Mouse (Mus musculus) heart, embryonic 15.5 days (tissue): ENCODE results near the gene Stk33. TPM values are rescaled to one million over a fixed set of nuclear protein-coding genes. Genes with fewer than 3 reads are reported as not detected.

Experiments
- ATAC-seq: fragments of 200-750 bp; cut with Nextera tagmentation; replicated peaks from 2 replicates; pipeline ENCODE4 v1.8.0; 2017; ENCODE audit warnings: low read depth, moderate TSS enrichment; ENCODE audit not compliant: insufficient number of reproducible peaks, insufficient read depth, low FRiP score
- H3K27ac ChIP-seq: fragments of 300-500 bp; sonication (generic); 2 replicates; pipeline ENCODE4 v1.5.1; 2015; ENCODE audit warnings: mild to moderate bottlenecking, inconsistent platforms
- H3K27me3 ChIP-seq: fragments of 300-500 bp; sonication (generic); 2 replicates; pipeline ENCODE4 v1.6.1; 2015; ENCODE audit warnings: inconsistent platforms
- H3K36me3 ChIP-seq: fragments of 300-500 bp; sonication (generic); 2 replicates; pipeline ENCODE4 v1.6.1; 2015; ENCODE audit warnings: mild to moderate bottlenecking, inconsistent platforms
- H3K4me1 ChIP-seq: fragments of 300-500 bp; sonication (generic); replicated peaks from 2 replicates; pipeline ENCODE4 v1.6.1; 2015; ENCODE audit warnings: inconsistent platforms
- H3K4me2 ChIP-seq: fragments of 300-500 bp; sonication (generic); 2 replicates; pipeline ENCODE4 v1.6.1; 2015; ENCODE audit warnings: inconsistent platforms, mild to moderate bottlenecking, moderate library complexity
- H3K4me3 ChIP-seq: fragments of 300-500 bp; sonication (generic); 2 replicates; pipeline ENCODE4 v1.5.1; 2015; ENCODE audit warnings: mild to moderate bottlenecking, inconsistent platforms
- H3K9ac ChIP-seq: fragments of 300-500 bp; sonication (generic); 2 replicates; pipeline ENCODE4 v1.6.1; 2015; ENCODE audit warnings: mild to moderate bottlenecking, inconsistent platforms
- H3K9me3 ChIP-seq: fragments of 300-500 bp; sonication (generic); replicated peaks from 2 replicates; pipeline ENCODE4 v1.6.1; 2016; ENCODE audit warnings: inconsistent platforms
- WGBS: fragments of 180-500 bp; shearing (Covaris S2); methylation state at CpG from one replicate; pipeline ENCODE4 v1.1.7; 2015; ENCODE audit warnings: mixed read lengths; 5-methylcytosine and 5-hydroxymethylcytosine counted together
- polyA plus RNA-seq: library from polyadenylated mRNA; unstranded; fragments of >200 nt; fragmentation: Nextera tagmentation; extraction: Ambion mirVana; gene quantifications from 2 replicates; pipeline ENCODE4 v1.2.1, GENCODE M21; 2015

Gene Stk33
- polyA plus RNA-seq, 1 experiment from 2014 or later = 0.18 TPM

GRCm38 (mm10) chr7:109282106-109282505, 156.8 kb downstream of the Stk33 start:
- no peak for ATAC-seq
- Histone ChIP-seq H3K9me3 (no peaks in the 10 kb centered on the region), H3K27ac (no peak overlapping the region), H3K4me3 (no peak overlapping the region), H3K4me2 (no peak overlapping the region), H3K27me3 (no peaks in the 10 kb centered on the region), H3K9ac (no peak overlapping the region), H3K4me1 (no peaks in the 10 kb centered on the region), H3K36me3 (no peaks in the 10 kb centered on the region)
- 87% methylated on average over 4 of the region's 4 CpGs for WGBS

- peaks cover 6% of the 10 kb centered on the region for H3K27me3 ChIP-seq
- H3K9me3 ChIP-seq = no peaks in the 10 kb centered on the region
- H3K9ac ChIP-seq = no peak overlapping the region
- no peak overlapping the region for H3K27ac ChIP-seq
- no peak overlapping the region for H3K4me3 ChIP-seq
- no peaks in the 10 kb centered on the region for H3K36me3 ChIP-seq
- ATAC-seq = 0 out of 2 replicates have a peak, but pooled peaks have one; percentile 11
- H3K4me1 ChIP-seq = no peaks in the 10 kb centered on the region
- 63% methylated on average over 3 of the region's 3 CpGs for WGBS
- no peak overlapping the region for H3K4me2 ChIP-seq
Observed at GRCm38 (mm10) chr7:109276622-109277021, 162.3 kb downstream of the Stk33 start.

- WGBS = 79% methylated on average over 4 of the region's 4 CpGs
- H3K27ac ChIP-seq = no peak overlapping the region
- ATAC-seq = no peak
Observed at GRCm38 (mm10) chr7:109275901-109276300, 163.0 kb downstream of the Stk33 start.

GRCm38 (mm10) chr7:109275151-109275550, 163.7 kb downstream of the Stk33 start:
- Histone ChIP-seq H3K4me3 (no peak overlapping the region), H3K4me1 (no peaks in the 10 kb centered on the region), H3K4me2 (no peak overlapping the region), H3K9ac (no peak overlapping the region), H3K27me3 (peaks cover 6% of the 10 kb centered on the region), H3K9me3 (no peaks in the 10 kb centered on the region), H3K27ac (no peak overlapping the region), H3K36me3 (no peaks in the 10 kb centered on the region)
- no peak for ATAC-seq
- 76% methylated on average over 3 of the region's 3 CpGs for WGBS

More at GRCm38 (mm10) chr7:109275901-109276300, 163.0 kb downstream of the Stk33 start:
- Histone ChIP-seq H3K4me3 (no peak overlapping the region), H3K36me3 (no peaks in the 10 kb centered on the region), H3K9ac (no peak overlapping the region), H3K4me2 (no peak overlapping the region), H3K4me1 (no peaks in the 10 kb centered on the region), H3K27me3 (peaks cover 6% of the 10 kb centered on the region), H3K9me3 (no peaks in the 10 kb centered on the region)

- peaks cover 6% of the 10 kb centered on the region for H3K27me3 ChIP-seq
- 0 out of 2 replicates have a peak, but pooled peaks cover 1% of the 10 kb centered on the region for H3K4me1 ChIP-seq
- H3K27ac ChIP-seq = no peak overlapping the region
- no peaks in the 10 kb centered on the region for H3K9me3 ChIP-seq
- H3K4me3 ChIP-seq = no peak overlapping the region
- no peak overlapping the region for H3K4me2 ChIP-seq
- WGBS = 47% methylated on average over 3 of the region's 3 CpGs
- no peak overlapping the region for H3K9ac ChIP-seq
- ATAC-seq = no peak
- no peaks in the 10 kb centered on the region for H3K36me3 ChIP-seq
Observed at GRCm38 (mm10) chr7:109274289-109274688, 164.6 kb downstream of the Stk33 start.

GRCm38 (mm10) chr7:109269046-109269445, 169.8 kb downstream of the Stk33 start:
- Histone ChIP-seq H3K27ac (no peak overlapping the region), H3K4me2 (no peak overlapping the region), H3K27me3 (peaks cover 6% of the 10 kb centered on the region), H3K9me3 (no peaks in the 10 kb centered on the region), H3K4me1 (0 out of 2 replicates have a peak, but pooled peaks cover 6% of the 10 kb centered on the region), H3K36me3 (no peaks in the 10 kb centered on the region), H3K4me3 (no peak overlapping the region), H3K9ac (no peak overlapping the region)
- 64% methylated on average over 4 of the region's 4 CpGs for WGBS
- no peak for ATAC-seq

- Histone ChIP-seq H3K36me3 (no peaks in the 10 kb centered on the region), H3K9me3 (no peaks in the 10 kb centered on the region), H3K4me2 (no peak overlapping the region), H3K4me1 (0 out of 2 replicates have a peak, but pooled peaks cover 6% of the 10 kb centered on the region), H3K9ac (no peak overlapping the region), H3K4me3 (no peak overlapping the region), H3K27me3 (peaks cover 2% of the 10 kb centered on the region; the same call in 1 of the 2 replicates), H3K27ac (no peak overlapping the region)
- ATAC-seq = no peak
- whole genome bisulfite sequencing = 69% methylated on average over 4 of the region's 4 CpGs
Observed at GRCm38 (mm10) chr7:109267370-109267769, 171.5 kb downstream of the Stk33 start.

GRCm38 (mm10) chr7:109266181-109266580, 172.7 kb downstream of the Stk33 start:
- WGBS = 57% methylated on average over 1 of the region's 1 CpGs
- no peak overlapping the region for H3K27ac ChIP-seq
- no peak overlapping the region for H3K9ac ChIP-seq
- H3K9me3 ChIP-seq = no peaks in the 10 kb centered on the region
- no peak overlapping the region for H3K4me2 ChIP-seq
- H3K27me3 ChIP-seq = no peaks in the 10 kb centered on the region
- no peaks in the 10 kb centered on the region for H3K36me3 ChIP-seq
- 0 out of 2 replicates have a peak, but pooled peaks cover 6% of the 10 kb centered on the region for H3K4me1 ChIP-seq
- no peak overlapping the region for H3K4me3 ChIP-seq
- no peak for ATAC-seq

- no peaks in the 10 kb centered on the region for H3K9me3 ChIP-seq
- WGBS = 84% methylated on average over 5 of the region's 5 CpGs
Observed at GRCm38 (mm10) chr7:109265606-109266005, 173.3 kb downstream of the Stk33 start.

GRCm38 (mm10) chr7:109255506-109256352, 183.2 kb downstream of the Stk33 start:
- H3K36me3 ChIP-seq = no peaks in the 10 kb centered on the region
- WGBS = 25% methylated on average over 28 of the region's 28 CpGs
- H3K27me3 ChIP-seq = peaks cover 37% of the 10 kb centered on the region
- no peak overlapping the region for H3K4me3 ChIP-seq
- peaks cover 5% of the 10 kb centered on the region; the same call in 1 of the 2 replicates for H3K4me1 ChIP-seq
- peak overlapping the region; percentile 42 for H3K4me2 ChIP-seq
- no peak; the same call in 1 of the 2 replicates for ATAC-seq
- no peak overlapping the region for H3K27ac ChIP-seq
- no peak overlapping the region for H3K9ac ChIP-seq
- no peaks in the 10 kb centered on the region for H3K9me3 ChIP-seq

More at GRCm38 (mm10) chr7:109265606-109266005, 173.3 kb downstream of the Stk33 start:
- H3K36me3 ChIP-seq = no peaks in the 10 kb centered on the region
- no peaks in the 10 kb centered on the region for H3K27me3 ChIP-seq
- no peak; the same call in 1 of the 2 replicates for ATAC-seq
- no peak overlapping the region for H3K4me2 ChIP-seq
- no peak overlapping the region for H3K27ac ChIP-seq
- no peak overlapping the region for H3K9ac ChIP-seq
- no peak overlapping the region for H3K4me3 ChIP-seq
- H3K4me1 ChIP-seq = 0 out of 2 replicates have a peak, but pooled peaks cover 6% of the 10 kb centered on the region

GRCm38 (mm10) chr7:109251418-109251817, 187.5 kb downstream of the Stk33 start:
- Histone ChIP-seq H3K4me3 (no peak overlapping the region), H3K9ac (no peak overlapping the region), H3K36me3 (no peaks in the 10 kb centered on the region), H3K4me1 (peaks cover 8% of the 10 kb centered on the region; the same call in 1 of the 2 replicates), H3K9me3 (no peaks in the 10 kb centered on the region), H3K27me3 (peaks cover 35% of the 10 kb centered on the region), H3K4me2 (no peak overlapping the region), H3K27ac (no peak overlapping the region)
- ATAC-seq = no peak
- 82% methylated on average over 3 of the region's 3 CpGs for WGBS
